In genomic region chr11:17952791-17953190, GRCm38 (mm10) we compare ENCODE assay signal across 8 mouse cellular contexts. TPM values are rescaled to one million over a fixed set of nuclear protein-coding genes. Genes with fewer than 3 reads are reported as not detected.
DNase-seq lines count a peak whose midpoint lies in the region; ATAC-seq and TF ChIP-seq lines count a peak whose summit lies in the region.

No protein-coding gene starts in this region.

- H3K27me3 ChIP-seq in heart, postnatal 0 days (ENCODE audit: control insufficient read depth, insufficient read depth, low read length), result no peaks in the 10 kb centered on the region
- no peaks in the 10 kb centered on the region for H3K27me3 ChIP-seq in hindbrain, embryonic 14.5 days (ENCODE audit: control insufficient read depth, insufficient read depth, low read length)
- H3K27me3 ChIP-seq in midbrain, embryonic 14.5 days (ENCODE audit: control insufficient read depth, insufficient read depth, low read length), result no peaks in the 10 kb centered on the region

- peak overlapping the region; percentile 95 for H3K27ac ChIP-seq in heart, postnatal 0 days (ENCODE audit: low read depth)
- peak overlapping the region; percentile 92 for H3K27ac ChIP-seq in hindbrain, embryonic 14.5 days
- peak overlapping the region; percentile 91; the same call in 1 of the 2 replicates for H3K27ac ChIP-seq in midbrain, embryonic 14.5 days (replicated peaks; ENCODE audit: low read depth, low read length)

- H3K4me2 ChIP-seq in heart, postnatal 0 days (ENCODE audit: low read depth, low read length), result peak overlapping the region; percentile 72
- H3K4me2 ChIP-seq in hindbrain, embryonic 14.5 days (replicated peaks), result peak overlapping the region; percentile 84
- peak overlapping the region; percentile 62 for H3K4me2 ChIP-seq in midbrain, embryonic 14.5 days (ENCODE audit: low read length)

- no peak for TF ChIP-seq EP300 in heart, postnatal 0 days (IDR thresholded peaks at IDR 0.05; ENCODE audit: low read depth)

- H3K4me3 ChIP-seq in heart, postnatal 0 days (ENCODE audit: low read depth, low read length), result peak overlapping the region; percentile 99
- peak overlapping the region; percentile 94 for H3K4me3 ChIP-seq in hindbrain, embryonic 14.5 days (replicated peaks; ENCODE audit: low read length)
- peak overlapping the region; percentile 98 for H3K4me3 ChIP-seq in midbrain, embryonic 14.5 days (replicated peaks; ENCODE audit: low read depth, low read length)

- peaks cover 24% of the 10 kb centered on the region for H3K36me3 ChIP-seq in heart, postnatal 0 days (replicated peaks; ENCODE audit: control insufficient read depth, insufficient read depth, low read length)
- peaks cover 20% of the 10 kb centered on the region for H3K36me3 ChIP-seq in hindbrain, embryonic 14.5 days (replicated peaks; ENCODE audit: control insufficient read depth, insufficient read depth)
- H3K36me3 ChIP-seq in midbrain, embryonic 14.5 days (ENCODE audit: control insufficient read depth, insufficient read depth, low read length), result peaks cover 25% of the 10 kb centered on the region

- no peaks in the 10 kb centered on the region for H3K9me3 ChIP-seq in heart, postnatal 0 days (replicated peaks; ENCODE audit: control insufficient read depth, low read length)
- no peaks in the 10 kb centered on the region for H3K9me3 ChIP-seq in hindbrain, embryonic 14.5 days (ENCODE audit: control insufficient read depth, low read length)
- no peaks in the 10 kb centered on the region for H3K9me3 ChIP-seq in midbrain, embryonic 14.5 days (ENCODE audit: control insufficient read depth, low read length)

- H3K4me1 ChIP-seq in heart, postnatal 0 days (ENCODE audit: control insufficient read depth, insufficient read depth), result peaks cover 8% of the 10 kb centered on the region; the same call in 1 of the 2 replicates
- H3K4me1 ChIP-seq in hindbrain, embryonic 14.5 days (replicated peaks; ENCODE audit: control insufficient read depth, insufficient read depth, low read length), result peaks cover 14% of the 10 kb centered on the region
- peaks cover 10% of the 10 kb centered on the region for H3K4me1 ChIP-seq in midbrain, embryonic 14.5 days (ENCODE audit: control insufficient read depth, insufficient read depth, low read length)

- ATAC-seq in heart, postnatal 0 days (ENCODE audit: insufficient read depth, low read depth), result no peak
- ATAC-seq in hindbrain, embryonic 14.5 days (ENCODE audit: low FRiP score), result no peak
- no peak for ATAC-seq in midbrain, embryonic 14.5 days (ENCODE audit: low FRiP score, low TSS enrichment)

- 2% methylated on average over 3 of the region's 3 CpGs for WGBS in heart, postnatal 0 days
- WGBS in hindbrain, embryonic 14.5 days, result 4% methylated on average over 3 of the region's 3 CpGs
- WGBS in midbrain, embryonic 14.5 days, result 6% methylated on average over 3 of the region's 3 CpGs

- no peak for DNase-seq in heart, postnatal 0 days (ENCODE audit: low spot score)
- no peak for DNase-seq in heart, postnatal 36 days
- DNase-seq in T-cell, adult 2 months (ENCODE audit: low spot score), result peak; percentile 25
- DNase-seq in hindbrain, embryonic 14.5 days (ENCODE audit: low spot score), result peak; percentile 28
- peak; percentile 46 for DNase-seq in midbrain, embryonic 14.5 days
- no peak for DNase-seq in left cerebral cortex, postnatal 25 days (ENCODE audit: low spot score in 2 of 2)
- DNase-seq in left cerebral cortex, postnatal 4 days, result no peak
- no peak for DNase-seq in left cerebral cortex, postnatal 36 days (ENCODE audit: low spot score in 2 of 2)

- peak overlapping the region; percentile 92 for H3K9ac ChIP-seq in heart, postnatal 0 days (replicated peaks; ENCODE audit: low read depth, low read length)
- H3K9ac ChIP-seq in hindbrain, embryonic 14.5 days, result peak overlapping the region; percentile 93
- peak overlapping the region; percentile 83 for H3K9ac ChIP-seq in midbrain, embryonic 14.5 days (replicated peaks; ENCODE audit: low read length)

- intact Hi-C loops in heart, postnatal 36 days (cut with DNase I), result loop anchor here (5.0 to 10.0 kb wide), 3 partner anchors 678 to 1070 kb away; partner anchors contain the start of gene Fbxo48
- intact Hi-C loops in left cerebral cortex, postnatal 25 days (cut with DNase I), result loop anchor here (10.0 kb wide), 1 partner anchor 1072 kb away; no protein-coding TSS in a partner anchor
- intact Hi-C loops in left cerebral cortex, postnatal 4 days (cut with DNase I), result no loop called here
- intact Hi-C loops in left cerebral cortex, postnatal 36 days (cut with DNase I), result no loop called here

- TF ChIP-seq CTCF in heart, postnatal 0 days (IDR thresholded peaks at IDR 0.05; ENCODE audit: low read depth), result no peak

RNA-seq across cellular contexts. Expression of gene Etaa1, which starts 0.9 kb away (rescaled TPM):
- total RNA-seq in heart, postnatal 0 days (2014; rRNA removed; ENCODE audit: low replicate concordance), result 2.0 and 3.6 TPM in 2 replicates
- polyA plus RNA-seq in heart, postnatal 0 days (2015; fragmentation: Nextera tagmentation; extraction: Ambion mirVana), result 2.9 and 3.3 TPM in 2 replicates
- 1 to 10 TPM; 2.6 to 3.1 TPM for total RNA-seq in heart, postnatal 36 days (2021)
- 9.6 and 11.2 TPM in 2 replicates for polyA plus RNA-seq in hindbrain, embryonic 14.5 days (2014; fragmentation: Nextera tagmentation; extraction: Ambion mirVana)
- polyA plus RNA-seq in midbrain, embryonic 14.5 days (2014; fragmentation: Nextera tagmentation; extraction: Ambion mirVana), result 9.3 and 10.4 TPM in 2 replicates
- total RNA-seq in left cerebral cortex, postnatal 25 days (2021), result 1 to 10 TPM; 7.7 to 8.4 TPM
- 1 to 10 TPM; 8.2 to 9.0 TPM for total RNA-seq in left cerebral cortex, postnatal 4 days (2021)
- total RNA-seq in left cerebral cortex, postnatal 36 days (2021), result 1 to 10 TPM; 6.7 to 7.0 TPM

Comparison
In these comparisons a context has a peak if more than half of its experiments do, and no peak if none do; other contexts are left out.
1. intact Hi-C loops: an anchor here in heart, postnatal 36 days (5.0 to 10.0 kb wide) and left cerebral cortex, postnatal 25 days (10.0 kb wide); none called in left cerebral cortex, postnatal 4 days and left cerebral cortex, postnatal 36 days.
2. DNase-seq: peak in T-cell, adult 2 months (single experiment), hindbrain, embryonic 14.5 days (single experiment) and midbrain, embryonic 14.5 days (single experiment); none in heart, postnatal 0 days (single experiment), heart, postnatal 36 days (0 of 2), left cerebral cortex, postnatal 25 days (0 of 2), left cerebral cortex, postnatal 4 days (single experiment) and left cerebral cortex, postnatal 36 days (0 of 2).
3. Peak in every context shown above with its lines, with median percentiles within 50 percentile points of each other: H3K27ac ChIP-seq, H3K4me2 ChIP-seq, H3K4me3 ChIP-seq and H3K9ac ChIP-seq.